Mouse (Mus musculus) kidney, adult 11 months (tissue): ENCODE measurements at regions not wholly inside any gene's neighbourhood (a gene's known extent, or its start where the extent isn't known, plus 50 kb on each side); places are given as distances from the start of the nearest gene placed in this dataset.

Experiments
- DNase-seq: peaks from one replicate; pipeline ENCODE4 v3.0.0; 2022

DNA sequence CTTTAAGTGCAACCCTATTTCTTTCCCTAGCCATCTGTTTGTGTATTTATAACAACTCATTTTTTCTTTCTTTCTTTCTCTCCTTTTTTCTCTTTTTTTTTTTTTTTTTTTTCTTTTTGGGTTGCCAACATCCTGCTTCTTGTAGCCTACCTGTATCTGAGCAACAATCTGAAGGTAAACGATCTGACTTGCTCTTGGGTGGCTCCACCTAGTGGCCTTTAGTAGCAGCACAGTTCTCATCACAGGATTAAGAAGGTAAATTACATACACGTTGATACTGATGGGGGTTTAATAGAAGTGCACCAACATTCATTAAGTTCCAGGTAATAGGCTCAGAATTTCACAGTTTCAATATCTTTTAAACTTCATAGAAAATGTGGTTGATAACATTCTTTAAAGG lies 752.1 kb downstream of the Inhba start:
- DNase-seq, result peak; percentile 5

GRCm38 (mm10) chr13:16769409-16769808 lies 757.8 kb downstream of the Inhba start:
- no peak for DNase-seq

GRCm38 (mm10) chr13:16769848-16770422 lies 758.3 kb downstream of the Inhba start:
- DNase-seq, result no peak

- no peak for DNase-seq
Observed at GRCm38 (mm10) chr13:16771845-16772244, 760.2 kb downstream of the Inhba start.

DNA sequence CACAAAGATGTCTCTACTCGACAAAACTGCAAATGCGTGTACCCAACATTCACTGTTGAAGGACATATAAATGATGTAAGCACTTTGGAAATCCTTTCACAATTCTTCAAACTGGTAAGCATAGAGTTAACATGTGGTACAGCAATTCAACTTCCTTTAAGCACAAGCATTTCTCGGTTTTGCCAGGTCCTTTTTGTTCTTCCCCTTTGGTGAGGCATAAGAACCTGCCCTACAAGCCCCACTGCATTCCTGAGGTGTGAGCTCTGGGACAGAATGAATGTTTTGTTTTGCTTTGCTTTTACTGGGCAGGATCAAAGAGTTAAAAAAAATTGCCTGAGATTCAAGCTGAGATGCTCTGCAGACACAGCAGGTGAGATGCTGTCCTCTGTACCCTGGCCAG lies 793.9 kb downstream of the Inhba start:
- DNase-seq, result no peak
